Mouse (Mus musculus): Measurements from ENCODE around the gene Fgfr3.

DNA sequence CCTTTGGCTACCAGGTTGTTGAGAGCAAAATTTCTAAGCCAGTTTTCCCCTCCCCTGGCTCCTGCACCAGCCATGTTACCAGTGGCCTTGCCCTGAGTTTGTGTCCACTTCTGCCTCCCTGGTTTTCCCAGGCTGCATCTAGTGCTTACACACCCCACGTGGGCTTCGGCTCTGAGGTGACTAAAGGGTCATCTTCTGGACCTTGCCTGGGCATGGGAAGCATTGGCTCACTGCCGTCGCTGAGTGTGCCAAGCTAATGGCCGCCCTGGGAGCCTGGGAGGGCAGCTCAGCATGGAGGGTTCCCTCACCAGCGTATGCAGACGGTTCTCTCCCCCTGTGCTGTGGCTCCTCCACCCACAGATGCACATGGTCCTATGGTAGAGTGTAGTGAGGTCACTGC lies 7.4 kb downstream of the Fgfr3 start:
- no peak for TF ChIP-seq CTCF (IDR thresholded peaks at IDR 0.05; ENCODE audit: low read depth, low read length)
- TF ChIP-seq POLR2A (IDR thresholded peaks at IDR 0.05; ENCODE audit: borderline replicate concordance, low read depth, low read length) = no peak
